Mouse (Mus musculus): ENCODE results near the gene Slc17a7. TPM values are rescaled to one million over a fixed set of nuclear protein-coding genes. Genes with fewer than 3 reads are reported as not detected.

The Slc17a7 gene
- polyA plus RNA-seq, 1 experiment = 1.6 TPM

GRCm38 (mm10) chr7:45181540-45181939 lies 17.8 kb downstream of the Slc17a7 start:
- no peaks in the 10 kb centered on the region for H3K4me1 ChIP-seq (ENCODE audit: control insufficient read depth, insufficient read depth, low read length)
- H3K27ac ChIP-seq (ENCODE audit: insufficient read depth, low read length) = no peak overlapping the region
- peak overlapping the region; percentile 71 for H3K4me3 ChIP-seq (ENCODE audit: low read depth, low read length)
- H3K36me3 ChIP-seq (ENCODE audit: control insufficient read depth, insufficient read depth, low read length, poor library complexity, severe bottlenecking) = no peaks in the 10 kb centered on the region
- H3K9me3 ChIP-seq (replicated peaks; ENCODE audit: control insufficient read depth, insufficient read depth, low read length, poor library complexity, severe bottlenecking) = no peaks in the 10 kb centered on the region
- TF ChIP-seq POLR2A (IDR thresholded peaks at IDR 0.05; ENCODE audit: insufficient read depth, low read length) (no peak), CTCF (IDR thresholded peaks at IDR 0.05; ENCODE audit: low read depth, low read length) (peak; percentile 31), EP300 (IDR thresholded peaks at IDR 0.05; ENCODE audit: insufficient read depth, low read depth, low read length) (0 out of 2 replicates have a peak, but pooled peaks have one; percentile 7)
- peak overlapping the region; percentile 41 for H3K9ac ChIP-seq (ENCODE audit: low read depth, poor library complexity, severe bottlenecking)
- peaks cover 2% of the 10 kb centered on the region for H3K27me3 ChIP-seq (ENCODE audit: control insufficient read depth, insufficient read depth, low read length, poor library complexity, severe bottlenecking)

GRCm38 (mm10) chr7:45182199-45182601 lies 18.5 kb downstream of the Slc17a7 start:
- peaks cover 2% of the 10 kb centered on the region for H3K27me3 ChIP-seq (ENCODE audit: control insufficient read depth, insufficient read depth, low read length, poor library complexity, severe bottlenecking)
- H3K27ac ChIP-seq (ENCODE audit: insufficient read depth, low read length) = no peak overlapping the region
- H3K9me3 ChIP-seq (replicated peaks; ENCODE audit: control insufficient read depth, insufficient read depth, low read length, poor library complexity, severe bottlenecking) = no peaks in the 10 kb centered on the region
- peak overlapping the region; percentile 71 for H3K4me3 ChIP-seq (ENCODE audit: low read depth, low read length)
- no peaks in the 10 kb centered on the region for H3K36me3 ChIP-seq (ENCODE audit: control insufficient read depth, insufficient read depth, low read length, poor library complexity, severe bottlenecking)
- TF ChIP-seq POLR2A (IDR thresholded peaks at IDR 0.05; ENCODE audit: insufficient read depth, low read length) = peak; percentile 81
- TF ChIP-seq CTCF (IDR thresholded peaks at IDR 0.05; ENCODE audit: low read depth, low read length) = no peak
- no peak for TF ChIP-seq EP300 (IDR thresholded peaks at IDR 0.05; ENCODE audit: insufficient read depth, low read depth, low read length)
- no peaks in the 10 kb centered on the region for H3K4me1 ChIP-seq (ENCODE audit: control insufficient read depth, insufficient read depth, low read length)
- peak overlapping the region; percentile 58 for H3K9ac ChIP-seq (ENCODE audit: low read depth, poor library complexity, severe bottlenecking)

GRCm38 (mm10) chr7:45182606-45183005 lies 18.9 kb downstream of the Slc17a7 start:
- Histone ChIP-seq H3K36me3 (ENCODE audit: control insufficient read depth, insufficient read depth, low read length, poor library complexity, severe bottlenecking) (no peaks in the 10 kb centered on the region), H3K27ac (ENCODE audit: insufficient read depth, low read length) (no peak overlapping the region), H3K27me3 (ENCODE audit: control insufficient read depth, insufficient read depth, low read length, poor library complexity, severe bottlenecking) (no peaks in the 10 kb centered on the region; the same call in 1 of the 2 replicates), H3K4me1 (ENCODE audit: control insufficient read depth, insufficient read depth, low read length) (no peaks in the 10 kb centered on the region), H3K9me3 (replicated peaks; ENCODE audit: control insufficient read depth, insufficient read depth, low read length, poor library complexity, severe bottlenecking) (no peaks in the 10 kb centered on the region), H3K9ac (ENCODE audit: low read depth, poor library complexity, severe bottlenecking) (peak overlapping the region; percentile 58), H3K4me3 (ENCODE audit: low read depth, low read length) (peak overlapping the region; percentile 57)
- TF ChIP-seq EP300 (IDR thresholded peaks at IDR 0.05; ENCODE audit: insufficient read depth, low read depth, low read length) = no peak
- no peak for TF ChIP-seq CTCF (IDR thresholded peaks at IDR 0.05; ENCODE audit: low read depth, low read length)
- no peak for TF ChIP-seq POLR2A (IDR thresholded peaks at IDR 0.05; ENCODE audit: insufficient read depth, low read length)

DNA sequence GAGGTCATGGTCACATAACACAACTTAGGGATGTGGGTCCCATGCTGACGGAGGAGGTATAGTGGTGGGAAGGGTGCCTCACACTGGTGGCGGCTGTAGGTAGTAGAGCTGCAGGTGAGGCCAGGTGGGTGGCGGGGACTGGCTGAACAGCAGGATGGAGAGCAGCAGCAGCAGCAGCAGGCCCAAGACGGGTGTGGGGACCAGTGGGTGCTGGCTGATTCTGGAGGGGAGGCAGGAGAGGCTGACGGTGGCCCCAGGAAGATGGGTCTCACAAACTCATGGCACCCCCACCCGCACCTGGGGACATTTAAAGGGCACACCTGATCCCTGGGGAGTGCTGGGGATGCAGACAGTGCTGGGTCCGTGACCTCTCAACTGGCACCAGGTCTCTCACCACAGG lies 19.9 kb downstream of the Slc17a7 start:
- no peaks in the 10 kb centered on the region for H3K9me3 ChIP-seq (replicated peaks; ENCODE audit: control insufficient read depth, insufficient read depth, low read length, poor library complexity, severe bottlenecking)
- no peak overlapping the region for H3K4me3 ChIP-seq (ENCODE audit: low read depth, low read length)
- no peaks in the 10 kb centered on the region for H3K4me1 ChIP-seq (ENCODE audit: control insufficient read depth, insufficient read depth, low read length)
- H3K27me3 ChIP-seq (ENCODE audit: control insufficient read depth, insufficient read depth, low read length, poor library complexity, severe bottlenecking) = no peaks in the 10 kb centered on the region
- no peak overlapping the region for H3K9ac ChIP-seq (ENCODE audit: low read depth, poor library complexity, severe bottlenecking)
- H3K36me3 ChIP-seq (ENCODE audit: control insufficient read depth, insufficient read depth, low read length, poor library complexity, severe bottlenecking) = no peaks in the 10 kb centered on the region
- H3K27ac ChIP-seq (ENCODE audit: insufficient read depth, low read length) = no peak overlapping the region
- TF ChIP-seq CTCF (IDR thresholded peaks at IDR 0.05; ENCODE audit: low read depth, low read length) = no peak
- no peak for TF ChIP-seq EP300 (IDR thresholded peaks at IDR 0.05; ENCODE audit: insufficient read depth, low read depth, low read length)
- TF ChIP-seq POLR2A (IDR thresholded peaks at IDR 0.05; ENCODE audit: insufficient read depth, low read length) = no peak

DNA sequence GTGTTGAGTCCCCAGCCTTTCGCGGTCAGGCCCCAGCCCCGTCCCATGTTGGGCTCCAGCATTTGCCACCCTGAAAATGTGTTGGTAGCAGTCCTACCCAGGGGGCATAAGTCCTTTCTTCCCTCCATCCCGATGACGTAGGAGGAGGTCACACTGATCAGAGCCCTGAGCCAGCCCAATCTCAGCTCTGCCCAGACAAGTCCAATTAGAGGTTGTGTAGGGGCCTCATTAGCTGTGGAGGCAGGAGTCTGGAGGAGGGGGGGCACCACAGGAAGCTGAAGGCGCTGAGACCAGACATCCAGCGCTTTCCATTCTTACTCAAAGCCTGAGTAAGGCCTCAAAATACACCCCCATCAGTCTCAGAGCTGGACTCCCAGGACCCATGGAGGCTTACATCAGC lies 22.2 kb downstream of the Slc17a7 start:
- H3K36me3 ChIP-seq (ENCODE audit: control insufficient read depth, insufficient read depth, low read length, poor library complexity, severe bottlenecking) = no peaks in the 10 kb centered on the region
- no peaks in the 10 kb centered on the region for H3K4me1 ChIP-seq (ENCODE audit: control insufficient read depth, insufficient read depth, low read length)
- no peak overlapping the region for H3K4me3 ChIP-seq (ENCODE audit: low read depth, low read length)
- no peaks in the 10 kb centered on the region for H3K27me3 ChIP-seq (ENCODE audit: control insufficient read depth, insufficient read depth, low read length, poor library complexity, severe bottlenecking)
- TF ChIP-seq POLR2A (IDR thresholded peaks at IDR 0.05; ENCODE audit: insufficient read depth, low read length) = no peak
- TF ChIP-seq CTCF (IDR thresholded peaks at IDR 0.05; ENCODE audit: low read depth, low read length) = no peak
- no peak for TF ChIP-seq EP300 (IDR thresholded peaks at IDR 0.05; ENCODE audit: insufficient read depth, low read depth, low read length)
- H3K9me3 ChIP-seq (replicated peaks; ENCODE audit: control insufficient read depth, insufficient read depth, low read length, poor library complexity, severe bottlenecking) = no peaks in the 10 kb centered on the region
- H3K27ac ChIP-seq (ENCODE audit: insufficient read depth, low read length) = no peak overlapping the region
- no peak overlapping the region for H3K9ac ChIP-seq (ENCODE audit: low read depth, poor library complexity, severe bottlenecking)

DNA sequence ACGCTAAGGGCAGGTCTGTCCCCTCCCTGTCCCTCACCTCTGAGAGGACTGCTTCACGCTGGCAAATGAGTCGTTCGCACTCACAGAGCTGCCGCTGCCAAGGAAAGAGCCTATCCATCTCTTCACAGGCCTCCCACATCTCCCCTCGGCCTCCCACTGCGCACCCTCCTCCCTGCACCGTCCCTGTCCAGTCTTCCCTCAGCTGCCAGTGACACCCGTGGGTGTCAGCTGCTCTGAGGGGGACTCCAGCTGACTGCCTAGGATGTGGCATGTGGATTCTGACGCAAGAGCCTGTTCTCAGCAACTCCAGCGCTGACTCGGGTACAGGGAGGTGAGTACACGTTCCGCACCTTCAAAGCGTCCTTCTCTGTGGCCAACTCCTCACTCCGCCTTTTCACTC lies 25.9 kb downstream of the Slc17a7 start:
- H3K36me3 ChIP-seq (ENCODE audit: control insufficient read depth, insufficient read depth, low read length, poor library complexity, severe bottlenecking) = no peaks in the 10 kb centered on the region
- no peaks in the 10 kb centered on the region for H3K27me3 ChIP-seq (ENCODE audit: control insufficient read depth, insufficient read depth, low read length, poor library complexity, severe bottlenecking)
- H3K4me3 ChIP-seq (ENCODE audit: low read depth, low read length) = peak overlapping the region; percentile 14
- H3K9ac ChIP-seq (ENCODE audit: low read depth, poor library complexity, severe bottlenecking) = no peak overlapping the region
- no peaks in the 10 kb centered on the region for H3K4me1 ChIP-seq (ENCODE audit: control insufficient read depth, insufficient read depth, low read length)
- no peak overlapping the region for H3K27ac ChIP-seq (ENCODE audit: insufficient read depth, low read length)
- H3K9me3 ChIP-seq (replicated peaks; ENCODE audit: control insufficient read depth, insufficient read depth, low read length, poor library complexity, severe bottlenecking) = no peaks in the 10 kb centered on the region
- no peak for TF ChIP-seq EP300 (IDR thresholded peaks at IDR 0.05; ENCODE audit: insufficient read depth, low read depth, low read length)
- TF ChIP-seq CTCF (IDR thresholded peaks at IDR 0.05; ENCODE audit: low read depth, low read length) = no peak
- TF ChIP-seq POLR2A (IDR thresholded peaks at IDR 0.05; ENCODE audit: insufficient read depth, low read length) = no peak
